Mouse (Mus musculus) olfactory bulb, adult 2 months (tissue): ENCODE measurements at regions not wholly inside any gene's neighbourhood (a gene's known extent, or its start where the extent isn't known, plus 50 kb on each side); places are given as distances from the start of the nearest gene placed in this dataset.
"Not testable (repeated sequence)": the region's sequence is repeated elsewhere in the genome, so short reads cannot be mapped to it uniquely, and the experiment has no call there.

ENCODE experiments used
- CTCF ChIP-seq: fragments of 200-500 bp; IDR thresholded peaks from 2 replicates; pipeline ENCODE4 v1.5.1; 2012; ENCODE audit warnings: low read depth, mild to moderate bottlenecking, low read length, moderate library complexity; ENCODE audit not compliant: insufficient read depth
- POLR2A ChIP-seq: fragments of 200-500 bp; IDR thresholded peaks from 2 replicates; pipeline ENCODE4 v1.6.1; 2012; ENCODE audit warnings: mild to moderate bottlenecking, low read depth, low read length, moderate library complexity; ENCODE audit not compliant: insufficient read depth

GRCm38 (mm10) chr3:78949385-78949784 is 336.9 kb downstream of the Rapgef2 start:
- not testable (repeated sequence) for TF ChIP-seq CTCF, POLR2A
